Mouse (Mus musculus) right cerebral cortex, postnatal 36 days (tissue): ENCODE results near the gene Gm49322.
A peak's percentile ranks its signal among the peaks of the same experiment; 100 is the strongest.

Experiments
- DNase-seq, 2 experiments: peaks; one replicate each; pipeline ENCODE4 v3.0.0; 2022; ENCODE audit warnings: low spot score in 2 of 2, mixed read lengths in 1 of 2

Gene Gm49322

DNA sequence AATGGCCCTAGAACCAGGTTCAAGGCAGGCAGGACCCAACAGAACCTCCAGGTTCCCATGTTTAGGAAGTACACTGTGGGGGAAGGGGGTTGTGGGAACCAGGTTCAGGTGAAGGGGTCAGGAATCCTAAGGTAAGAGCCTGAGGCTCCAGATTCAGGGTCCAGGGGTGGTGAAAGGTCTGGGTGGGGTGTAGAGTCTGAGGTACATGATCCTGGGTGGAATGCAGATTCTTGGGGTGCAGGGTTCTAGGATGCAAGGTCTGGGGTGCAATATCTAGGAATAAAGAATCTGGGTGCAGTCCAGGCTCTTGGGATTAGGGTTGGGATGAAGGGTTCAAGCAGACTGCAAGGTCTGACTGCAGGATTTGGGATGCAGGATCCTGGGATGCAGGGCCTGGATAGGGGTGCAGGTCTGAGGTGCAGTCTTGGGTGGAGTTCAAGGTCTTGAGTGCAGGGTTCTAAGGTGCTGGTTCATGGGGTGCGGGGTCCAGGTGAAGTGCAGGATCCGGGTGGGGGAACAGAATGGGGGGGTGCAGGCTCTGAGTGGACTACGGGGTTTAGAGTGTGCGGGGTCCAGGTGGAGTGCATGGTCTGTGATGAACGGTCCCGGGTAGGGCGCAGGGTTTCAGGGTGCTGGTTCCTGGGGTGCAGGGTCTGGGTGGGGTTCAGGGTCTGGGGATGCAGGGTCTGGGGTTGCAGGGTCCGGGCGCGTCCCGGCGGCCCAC, 49.7 kb downstream of the Gm49322 start:
- DNase-seq: no peak

DNA sequence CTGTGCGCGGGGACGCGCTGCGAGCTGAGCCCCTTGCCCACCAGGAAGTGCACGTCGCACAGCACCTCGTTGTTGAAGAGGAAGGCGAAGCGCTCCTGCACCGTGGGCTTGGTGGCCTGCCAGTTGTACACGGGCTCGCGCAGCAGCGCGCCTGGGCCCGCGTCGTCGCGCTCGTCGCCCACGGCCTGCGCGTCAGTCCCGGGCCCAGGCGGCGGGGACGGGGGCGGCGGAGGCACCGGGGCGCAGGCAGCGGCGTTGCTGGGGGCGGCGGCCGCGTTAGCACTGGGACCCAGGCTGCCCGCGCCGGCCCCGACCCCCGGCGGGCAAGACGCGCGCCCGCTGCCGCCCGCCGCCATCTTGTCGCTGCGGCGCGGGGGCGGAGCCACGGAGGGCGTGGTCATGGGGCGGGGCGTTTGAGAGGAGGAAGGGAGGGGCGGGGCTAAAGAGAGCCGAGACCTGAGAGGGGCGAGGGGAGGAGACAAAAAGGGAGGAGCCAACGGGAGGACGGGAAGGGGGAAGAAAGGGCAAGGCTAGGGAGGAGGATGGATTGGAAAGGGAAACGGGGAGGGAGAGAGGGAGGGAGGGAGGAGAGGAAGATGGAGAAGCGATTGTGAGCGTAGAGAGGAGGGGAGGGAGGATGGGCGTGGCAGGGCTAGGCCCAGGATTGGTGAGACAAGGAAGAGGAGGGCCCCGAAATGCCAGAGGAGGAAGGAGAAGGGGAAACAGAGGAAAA, 50.5 kb downstream of the Gm49322 start:
- peak; percentile 90 to 94 for DNase-seq

DNA sequence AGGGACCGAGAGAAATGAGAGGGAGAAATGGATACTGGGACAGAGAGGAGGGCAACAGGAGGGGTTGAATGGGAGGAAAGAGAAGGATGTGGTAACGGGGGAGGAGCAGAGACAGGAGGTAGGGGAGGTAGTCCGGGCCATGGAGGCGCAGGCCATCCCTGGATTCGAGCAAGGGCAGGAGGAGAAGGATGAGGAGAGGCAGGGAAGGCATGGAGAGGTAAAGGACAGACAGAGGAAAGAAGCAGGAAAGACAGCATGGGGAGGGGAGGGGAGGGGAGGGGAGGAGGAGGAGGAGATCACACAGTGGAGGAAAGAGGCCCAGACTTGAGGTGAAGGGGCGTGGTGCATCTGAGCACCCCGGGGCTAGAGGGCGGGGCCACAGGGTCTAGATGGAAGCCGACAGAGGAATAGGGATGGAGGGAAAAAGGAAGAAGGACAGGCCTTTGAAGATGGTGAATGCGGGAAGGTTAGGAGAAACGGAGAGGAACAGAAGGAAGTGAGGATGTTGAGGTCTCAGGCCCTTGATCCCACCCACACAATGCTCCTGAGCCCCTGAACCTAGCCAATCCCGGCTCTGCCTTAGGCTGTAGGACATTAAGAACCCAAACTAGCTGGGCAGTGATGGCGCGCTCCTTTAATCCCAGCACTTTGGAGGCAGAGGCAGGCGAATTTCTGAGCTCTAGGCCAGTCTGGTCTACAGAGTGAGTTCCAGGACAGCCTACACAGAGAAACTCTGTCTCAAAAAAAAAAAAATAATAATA, 51.2 kb downstream of the Gm49322 start, which contains the start of gene Btbd2:
TSS of gene Btbd2 (minus strand) at position 209 of the 761 bp plus-strand sequence.
- DNase-seq: no peak

DNA sequence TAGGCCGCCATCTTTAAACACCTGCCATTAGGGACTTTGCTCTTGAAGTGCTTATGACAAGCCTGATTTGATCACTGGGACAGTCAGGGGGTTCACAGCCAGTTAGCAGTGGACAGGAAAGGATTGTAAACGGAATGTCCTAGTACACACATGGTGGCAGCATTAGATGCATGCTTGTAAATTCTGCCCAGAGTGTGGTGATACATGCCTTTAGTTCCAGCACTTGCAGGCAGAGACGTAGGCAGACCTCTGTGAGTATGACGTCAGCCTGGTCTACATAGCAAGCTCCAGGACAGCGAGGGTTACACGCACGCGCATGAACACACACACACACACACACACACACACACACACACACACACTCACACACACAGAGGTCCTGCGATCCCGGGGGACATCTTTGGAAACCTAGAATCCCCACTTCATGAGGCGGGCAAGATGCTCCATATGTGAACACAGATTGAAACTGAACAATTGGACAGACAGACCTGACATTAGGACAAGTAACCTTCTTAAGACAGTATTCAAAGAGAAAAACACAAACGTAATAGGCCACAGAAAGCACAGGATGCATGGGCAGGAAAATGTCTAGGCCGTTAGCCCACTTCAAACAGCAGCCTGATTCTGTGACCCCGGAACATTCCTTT, 52.5 kb downstream of the Gm49322 start:
- no peak for DNase-seq

DNA sequence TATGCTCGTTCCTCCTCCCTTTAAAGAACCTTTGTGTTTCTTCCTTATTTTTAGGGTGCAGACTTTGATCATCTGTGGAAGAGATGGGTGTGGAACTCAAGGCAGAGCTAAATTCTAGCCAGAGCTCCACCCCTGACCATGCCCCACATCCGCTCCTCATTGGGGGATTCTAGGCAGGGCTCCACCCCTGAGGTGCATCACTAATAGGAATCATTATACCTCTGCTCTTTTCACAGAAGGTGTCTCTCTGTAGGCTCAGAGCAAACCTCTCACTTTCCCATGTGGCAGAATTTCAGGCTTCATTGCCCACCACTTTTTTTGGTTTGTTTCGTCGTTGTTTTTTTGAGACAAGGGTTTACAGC, 53.0 kb downstream of the Gm49322 start:
- DNase-seq: no peak

DNA sequence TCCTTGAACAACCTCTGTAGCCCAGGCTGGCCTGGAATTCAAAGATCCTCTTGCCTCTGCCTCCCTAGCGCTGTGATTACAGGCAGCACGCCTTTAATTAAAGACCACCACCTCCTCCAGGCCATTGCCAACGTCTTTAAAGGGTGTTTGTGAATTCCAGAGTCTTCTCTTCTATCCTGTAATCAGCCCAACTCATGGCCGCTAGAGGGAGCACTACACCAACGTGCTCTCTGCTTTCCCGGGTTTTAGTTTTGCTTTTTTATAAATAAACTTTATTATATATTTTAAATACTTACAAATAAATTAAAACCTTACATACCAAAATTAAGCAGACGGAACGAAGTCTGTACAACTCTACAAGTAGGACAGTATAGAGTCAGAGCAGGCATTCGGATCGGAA, 53.4 kb downstream of the Gm49322 start:
- DNase-seq: no peak

DNA sequence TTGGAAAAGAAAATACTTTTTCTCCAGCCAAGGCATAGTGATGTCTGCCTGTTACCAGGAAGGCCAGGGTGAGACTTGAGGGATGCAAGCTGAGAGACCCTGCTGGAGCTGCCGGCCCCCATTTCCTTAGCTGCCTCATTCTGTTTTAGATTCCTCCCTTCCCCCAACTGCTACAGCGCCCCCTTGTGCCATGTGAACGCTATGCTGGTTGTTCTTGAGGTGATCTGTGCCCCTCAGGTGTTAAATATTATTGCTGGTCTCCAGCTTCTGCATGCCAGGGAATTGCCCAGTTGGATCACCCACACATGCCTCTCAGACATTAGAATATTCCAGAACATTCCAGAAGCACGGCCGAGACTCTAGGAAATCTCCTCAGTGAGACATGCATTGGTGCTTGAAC, 55.3 kb downstream of the Gm49322 start:
- no peak for DNase-seq

DNA sequence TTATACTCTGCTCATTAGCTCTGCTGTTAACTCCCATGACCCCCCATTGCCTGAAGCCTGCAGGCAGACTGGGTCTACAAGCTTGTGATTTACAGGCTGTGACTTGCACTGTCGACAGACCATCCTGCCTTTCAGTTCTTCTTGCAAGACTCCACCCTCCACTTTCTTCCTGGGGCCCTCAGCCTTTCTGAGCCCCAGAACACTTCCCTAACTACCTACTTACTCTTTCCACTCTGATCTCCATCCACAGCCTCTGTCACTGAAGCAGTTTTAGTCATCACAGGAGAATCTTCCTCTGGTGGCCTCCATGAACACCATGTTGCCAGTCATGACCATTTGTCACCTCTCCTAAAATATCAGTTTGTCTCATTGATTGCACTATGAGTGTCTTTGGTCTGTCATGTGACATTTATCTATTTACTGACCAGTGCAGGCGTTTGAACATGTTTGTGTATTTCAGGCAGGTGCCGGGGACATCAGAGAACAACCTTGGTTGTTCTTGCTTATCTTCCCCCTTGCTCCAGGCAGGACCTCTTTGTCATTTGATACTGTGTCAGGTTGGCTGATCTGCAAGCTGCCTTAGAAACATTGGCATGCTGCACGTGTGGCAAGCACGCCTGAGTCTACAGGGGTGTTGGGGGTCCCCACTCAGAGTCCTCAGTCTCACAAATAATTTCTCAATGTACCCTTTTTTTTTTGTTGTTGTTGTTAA, 57.8 kb downstream of the Gm49322 start:
- no peak for DNase-seq

DNA sequence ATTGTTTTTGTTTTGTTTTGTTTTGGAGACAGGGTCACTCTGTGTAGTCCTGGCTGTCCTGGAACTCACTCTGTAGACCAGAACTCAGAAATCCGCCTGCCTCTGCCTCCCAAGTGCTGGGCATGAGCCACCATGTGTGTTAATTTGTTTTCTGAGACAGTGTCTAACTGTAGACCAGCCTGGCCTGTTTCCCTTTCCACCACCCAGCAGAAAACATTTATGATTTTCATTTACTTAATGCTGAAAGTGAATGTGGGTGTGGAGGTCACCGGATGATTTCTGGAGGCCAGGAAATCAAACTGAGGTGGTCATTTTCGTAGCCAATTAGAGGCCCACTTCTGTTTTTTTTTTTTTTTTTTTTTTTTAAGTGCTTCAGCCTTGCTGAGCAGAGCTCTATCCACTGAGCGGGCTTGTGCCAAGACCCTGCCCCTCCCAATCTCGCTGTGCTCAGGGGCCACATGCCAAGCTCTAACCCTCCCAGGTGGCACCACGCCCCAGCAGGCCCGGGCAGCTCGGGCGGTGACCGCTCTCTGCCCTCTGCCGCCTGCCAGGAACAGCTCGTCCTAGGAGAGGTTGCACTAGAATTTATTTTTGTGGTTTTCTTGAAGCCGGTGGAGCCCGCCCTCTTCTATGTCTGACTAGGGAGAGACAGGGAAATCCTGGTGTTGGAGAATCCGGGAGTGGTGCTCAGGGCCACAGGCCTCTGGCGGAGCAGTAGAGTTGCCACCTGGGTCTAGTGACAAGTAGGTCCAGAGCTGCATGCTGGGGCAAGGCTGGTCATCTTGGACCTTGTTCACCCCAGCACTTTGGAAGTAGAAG, 58.6 kb downstream of the Gm49322 start:
- DNase-seq: peak in 1 of 2 experiments; percentile 34

DNA sequence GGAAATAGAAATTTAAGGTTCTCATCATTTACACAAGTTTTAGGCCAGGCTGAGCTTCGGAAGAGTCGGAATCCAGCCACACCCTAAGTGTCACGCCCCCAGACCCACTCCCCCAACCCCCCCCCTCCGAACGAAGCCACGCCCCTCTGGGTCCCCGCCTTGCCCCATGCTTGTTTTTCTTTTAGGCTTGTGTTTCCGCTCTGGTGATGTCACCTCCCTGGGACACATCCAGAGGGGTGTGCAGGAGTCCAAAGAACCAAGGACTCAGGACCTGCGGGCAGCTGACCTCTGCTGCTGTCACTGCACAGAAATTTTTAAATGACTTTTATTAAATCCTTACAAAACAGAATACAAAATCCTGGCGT, 59.2 kb downstream of the Gm49322 start:
- no peak for DNase-seq
